Mouse (Mus musculus): ENCODE data around the gene Eddm3b. TPM values are rescaled to one million over a fixed set of nuclear protein-coding genes. Genes with fewer than 3 reads are reported as not detected.
A peak's percentile ranks its signal among the peaks of the same experiment; 100 is the strongest.

Gene Eddm3b
- polyA plus RNA-seq, 1 experiment, result not detected

DNA sequence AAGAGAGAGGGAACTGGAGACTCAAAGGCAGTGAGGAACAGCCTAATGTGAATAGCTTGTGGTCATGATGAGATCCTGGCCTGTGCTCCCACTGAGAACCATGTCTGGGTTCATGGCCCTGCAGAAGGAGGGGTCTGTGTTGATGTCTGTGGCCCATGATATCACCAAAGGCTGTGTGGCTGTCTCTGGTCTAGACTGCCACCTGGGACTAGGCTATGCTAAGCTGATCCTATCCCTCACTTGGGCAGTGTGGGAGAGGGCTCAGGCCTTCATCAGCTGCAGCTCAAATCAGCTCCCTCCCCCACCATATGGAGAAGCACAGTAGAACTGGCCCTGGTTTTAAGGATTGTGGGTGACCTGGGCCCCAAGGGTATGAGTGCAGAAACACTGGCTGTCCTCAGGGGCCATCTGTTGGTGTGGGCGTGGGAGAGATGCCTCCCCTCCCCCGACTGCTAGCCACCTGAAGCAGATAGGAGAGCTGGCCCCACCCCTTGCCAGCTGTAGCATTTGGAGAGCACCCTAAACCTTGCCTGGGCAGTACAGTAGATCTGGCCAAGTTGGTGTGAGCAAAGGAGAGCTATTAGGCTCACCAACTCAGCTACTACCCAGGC is 13.5 kb downstream of the Eddm3b start:
- peak overlapping the region; percentile 82 for H3K27ac ChIP-seq (ENCODE audit: control insufficient read depth, insufficient read depth, low read depth, low read length, poor library complexity)
- 40% methylated on average over 2 of the region's 2 CpGs for WGBS
- no peak overlapping the region for H3K4me3 ChIP-seq (replicated peaks; ENCODE audit: control insufficient read depth, low read depth, low read length)
- no peak for TF ChIP-seq CTCF (IDR thresholded peaks at IDR 0.05; ENCODE audit: control insufficient read depth, insufficient read depth, low read length)
- peak; percentile 37; the same call in 1 of the 2 replicates for TF ChIP-seq POLR2A (IDR thresholded peaks at IDR 0.05; ENCODE audit: borderline replicate concordance, control insufficient read depth, low read depth, low read length)
- H3K4me1 ChIP-seq (ENCODE audit: control insufficient read depth, insufficient read depth, low read length), result peaks cover 15% of the 10 kb centered on the region

DNA sequence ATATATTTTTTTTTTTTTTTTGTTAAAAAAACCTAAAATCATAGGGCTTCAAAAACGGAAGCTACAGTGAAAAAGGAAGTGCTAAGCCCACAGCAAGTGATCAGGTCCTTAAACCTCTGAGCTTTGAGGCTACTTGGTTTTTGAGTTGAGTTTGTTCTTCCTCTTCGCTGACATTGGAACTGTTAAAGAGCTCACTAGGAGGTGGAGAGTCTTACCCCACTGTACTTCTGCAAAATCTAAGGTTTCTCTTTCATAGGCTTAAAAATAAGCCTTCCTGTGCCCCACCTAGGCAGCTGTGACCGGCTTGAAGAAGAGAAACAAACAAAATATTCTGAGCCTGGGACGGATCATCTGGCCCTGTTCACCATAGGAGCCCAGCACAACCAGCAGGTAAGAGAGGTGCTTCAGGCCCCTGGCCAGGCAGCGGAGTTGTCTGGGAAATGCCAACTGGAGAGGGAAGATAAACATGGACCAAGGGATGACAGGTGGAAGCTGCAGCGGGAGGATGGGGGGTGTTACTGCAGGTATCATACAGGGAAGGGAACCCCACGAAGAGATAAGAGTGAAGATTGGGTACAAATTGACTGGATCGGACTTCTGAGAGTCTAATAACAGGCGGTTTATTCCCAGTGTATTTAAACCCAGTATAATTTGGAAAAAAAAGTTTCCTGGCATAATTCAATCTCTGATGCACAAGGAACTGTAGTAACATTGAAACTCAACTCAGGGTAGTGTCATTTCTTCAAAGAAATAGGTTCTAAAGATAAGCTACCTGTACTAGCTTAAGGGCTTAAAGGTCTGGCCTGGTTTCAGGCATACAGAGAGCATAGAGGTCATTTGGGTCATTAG is 14.8 kb downstream of the Eddm3b start:
- WGBS, result 12% methylated on average over 9 of the region's 9 CpGs
- peak overlapping the region; percentile 92 for H3K27ac ChIP-seq (ENCODE audit: control insufficient read depth, insufficient read depth, low read depth, low read length, poor library complexity)
- peak overlapping the region; percentile 72 for H3K4me3 ChIP-seq (replicated peaks; ENCODE audit: control insufficient read depth, low read depth, low read length)
- TF ChIP-seq POLR2A (IDR thresholded peaks at IDR 0.05; ENCODE audit: borderline replicate concordance, control insufficient read depth, low read depth, low read length) (no peak), CTCF (IDR thresholded peaks at IDR 0.05; ENCODE audit: control insufficient read depth, insufficient read depth, low read length) (no peak)
- H3K4me1 ChIP-seq (ENCODE audit: control insufficient read depth, insufficient read depth, low read length), result peaks cover 16% of the 10 kb centered on the region

DNA sequence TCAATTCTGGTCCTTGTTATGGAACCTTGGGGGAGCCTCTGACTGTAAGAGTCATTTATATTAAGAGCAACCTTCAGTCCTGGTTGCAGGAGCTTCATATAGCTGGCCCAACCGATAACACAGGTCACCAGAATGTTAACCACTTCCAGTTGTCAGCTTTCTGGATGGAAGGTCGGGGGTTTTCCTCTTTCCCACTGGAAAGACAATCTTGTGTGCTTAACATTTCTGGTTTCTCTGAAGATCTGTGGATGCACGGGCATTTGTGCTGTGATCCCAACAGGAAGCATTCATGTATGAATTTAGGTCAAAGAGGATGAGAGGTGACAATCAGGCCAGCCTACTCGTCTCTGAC is 15.4 kb downstream of the Eddm3b start:
- TF ChIP-seq CTCF (IDR thresholded peaks at IDR 0.05; ENCODE audit: control insufficient read depth, insufficient read depth, low read length), result no peak
- no peak for TF ChIP-seq POLR2A (IDR thresholded peaks at IDR 0.05; ENCODE audit: borderline replicate concordance, control insufficient read depth, low read depth, low read length)
- 13% methylated on average over 4 of the region's 4 CpGs for WGBS
- H3K27ac ChIP-seq (ENCODE audit: control insufficient read depth, insufficient read depth, low read depth, low read length, poor library complexity), result peak overlapping the region; percentile 92; the same call in 1 of the 2 replicates
- peaks cover 16% of the 10 kb centered on the region for H3K4me1 ChIP-seq (ENCODE audit: control insufficient read depth, insufficient read depth, low read length)
- H3K4me3 ChIP-seq (replicated peaks; ENCODE audit: control insufficient read depth, low read depth, low read length), result peak overlapping the region; percentile 48

DNA sequence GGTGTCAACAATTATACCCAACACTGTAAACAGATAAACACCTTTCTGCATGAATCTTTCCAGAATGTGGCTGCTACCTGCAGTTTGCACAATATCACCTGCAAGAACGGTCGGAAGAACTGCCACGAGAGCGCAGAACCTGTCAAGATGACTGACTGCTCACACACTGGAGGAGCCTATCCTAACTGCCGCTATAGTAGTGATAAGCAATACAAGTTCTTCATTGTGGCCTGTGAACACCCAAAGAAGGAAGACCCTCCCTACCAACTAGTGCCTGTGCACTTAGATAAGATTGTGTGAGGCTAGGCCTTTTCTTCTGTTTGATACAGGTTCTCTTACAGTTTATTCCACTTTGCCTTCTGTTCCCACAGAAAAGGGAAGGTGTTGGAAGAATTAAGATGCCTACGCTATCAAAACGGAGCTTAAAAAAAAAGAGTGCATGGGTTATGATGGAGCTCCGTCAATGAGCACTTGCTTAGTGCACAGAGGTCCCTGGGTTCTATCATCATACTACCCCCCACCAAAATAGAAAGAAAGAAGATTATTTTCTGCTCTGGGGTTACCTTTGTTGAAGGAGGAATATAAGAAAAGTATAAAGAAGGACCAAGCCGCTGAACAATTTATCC is 16.2 kb downstream of the Eddm3b start:
- Histone ChIP-seq H3K27ac (ENCODE audit: control insufficient read depth, insufficient read depth, low read depth, low read length, poor library complexity) (peak overlapping the region; percentile 70; the same call in 1 of the 2 replicates), H3K4me1 (ENCODE audit: control insufficient read depth, insufficient read depth, low read length) (peaks cover 16% of the 10 kb centered on the region), H3K4me3 (replicated peaks; ENCODE audit: control insufficient read depth, low read depth, low read length) (peak overlapping the region; percentile 60)
- TF ChIP-seq CTCF (IDR thresholded peaks at IDR 0.05; ENCODE audit: control insufficient read depth, insufficient read depth, low read length), result no peak
- 0 out of 2 replicates have a peak, but pooled peaks have one; percentile 28 for TF ChIP-seq POLR2A (IDR thresholded peaks at IDR 0.05; ENCODE audit: borderline replicate concordance, control insufficient read depth, low read depth, low read length)
- 26% methylated on average over 9 of the region's 9 CpGs for WGBS

DNA sequence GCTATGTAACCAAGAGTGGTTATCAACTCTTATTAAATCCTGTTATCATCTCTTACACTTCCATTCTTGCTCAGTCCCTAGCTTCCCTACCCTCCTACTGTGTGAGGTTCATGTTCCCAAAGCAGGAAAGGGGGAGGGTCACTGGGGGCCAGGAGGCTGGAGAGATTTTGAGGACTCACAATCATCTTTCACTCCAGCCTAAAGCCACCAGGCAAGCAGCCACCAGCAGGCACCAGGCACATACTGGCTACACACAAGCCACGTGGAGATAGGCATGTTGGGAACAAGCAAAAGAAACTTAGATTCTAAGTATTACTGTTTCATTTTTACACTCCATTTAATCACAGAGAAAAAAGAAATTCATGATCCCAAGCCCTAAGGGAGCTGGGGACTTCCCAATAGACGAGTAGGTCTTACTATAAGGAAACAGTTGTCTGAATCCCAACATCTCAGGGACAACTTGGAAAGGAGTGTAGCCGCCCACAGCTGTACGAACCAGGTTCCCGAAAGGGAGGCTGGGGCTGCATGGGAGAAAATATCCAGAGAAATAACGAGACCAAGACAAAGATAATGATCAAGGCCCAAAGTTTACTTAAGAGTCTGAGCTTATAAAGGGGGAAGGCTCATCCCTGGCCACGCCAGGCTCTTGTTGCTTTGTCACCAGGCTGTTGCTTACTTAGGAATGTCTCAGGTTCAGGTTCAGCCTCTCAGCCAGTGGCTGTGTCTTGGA is 17.0 kb downstream of the Eddm3b start:
- TF ChIP-seq CTCF (IDR thresholded peaks at IDR 0.05; ENCODE audit: control insufficient read depth, insufficient read depth, low read length), result no peak
- no peak for TF ChIP-seq POLR2A (IDR thresholded peaks at IDR 0.05; ENCODE audit: borderline replicate concordance, control insufficient read depth, low read depth, low read length)
- Histone ChIP-seq H3K4me3 (replicated peaks; ENCODE audit: control insufficient read depth, low read depth, low read length) (no peak overlapping the region), H3K27ac (ENCODE audit: control insufficient read depth, insufficient read depth, low read depth, low read length, poor library complexity) (peak overlapping the region; percentile 43), H3K4me1 (ENCODE audit: control insufficient read depth, insufficient read depth, low read length) (peaks cover 16% of the 10 kb centered on the region)
- 66% methylated on average over 7 of the region's 7 CpGs for WGBS

DNA sequence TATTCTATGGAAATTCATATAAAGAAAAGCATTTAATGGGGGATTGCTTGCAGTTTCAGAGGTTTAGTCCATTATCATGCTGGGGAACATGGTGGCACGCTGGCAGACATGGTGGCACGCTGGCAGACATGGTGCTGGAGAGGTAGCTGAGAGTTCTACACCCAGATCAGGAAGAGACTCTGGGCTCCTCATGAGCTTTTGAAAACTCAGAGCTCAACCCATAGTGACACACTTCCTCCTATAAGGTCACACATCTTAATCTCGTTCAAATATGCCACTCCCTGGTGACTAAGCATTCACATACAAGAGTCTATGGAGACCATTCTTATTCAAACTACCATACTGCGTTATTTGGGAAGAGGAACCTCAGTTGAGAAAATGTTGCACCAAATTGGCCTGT is 18.1 kb downstream of the Eddm3b start:
- Histone ChIP-seq H3K4me3 (replicated peaks; ENCODE audit: control insufficient read depth, low read depth, low read length) (no peak overlapping the region), H3K27ac (ENCODE audit: control insufficient read depth, insufficient read depth, low read depth, low read length, poor library complexity) (peak overlapping the region; percentile 59), H3K4me1 (ENCODE audit: control insufficient read depth, insufficient read depth, low read length) (peaks cover 16% of the 10 kb centered on the region)
- TF ChIP-seq POLR2A (IDR thresholded peaks at IDR 0.05; ENCODE audit: borderline replicate concordance, control insufficient read depth, low read depth, low read length), result no peak
- no peak for TF ChIP-seq CTCF (IDR thresholded peaks at IDR 0.05; ENCODE audit: control insufficient read depth, insufficient read depth, low read length)
- 64% methylated on average over 4 of the region's 4 CpGs for WGBS

DNA sequence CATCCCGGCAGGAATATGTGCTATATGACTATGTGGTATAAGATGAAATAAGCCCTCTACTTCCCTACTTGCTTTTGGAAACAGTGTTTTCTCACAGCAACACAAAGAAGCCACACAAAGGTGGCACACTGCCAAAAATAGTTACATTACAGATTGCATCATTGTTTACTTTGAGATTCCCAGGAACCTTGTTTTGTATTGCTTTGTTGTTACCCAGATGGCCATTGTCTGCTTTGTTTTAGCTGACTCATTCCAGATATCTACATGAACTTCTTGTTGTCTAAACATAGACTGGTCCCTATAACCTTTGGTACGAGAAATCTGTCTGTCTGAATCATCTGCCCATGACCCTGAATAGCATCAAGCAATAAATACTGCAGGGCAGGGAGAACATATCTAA is 26.1 kb downstream of the Eddm3b start:
- no peak for TF ChIP-seq POLR2A (IDR thresholded peaks at IDR 0.05; ENCODE audit: borderline replicate concordance, control insufficient read depth, low read depth, low read length)
- no peak for TF ChIP-seq CTCF (IDR thresholded peaks at IDR 0.05; ENCODE audit: control insufficient read depth, insufficient read depth, low read length)
- Histone ChIP-seq H3K4me1 (ENCODE audit: control insufficient read depth, insufficient read depth, low read length) (no peaks in the 10 kb centered on the region), H3K4me3 (replicated peaks; ENCODE audit: control insufficient read depth, low read depth, low read length) (no peak overlapping the region), H3K27ac (ENCODE audit: control insufficient read depth, insufficient read depth, low read depth, low read length, poor library complexity) (no peak overlapping the region)
- 65% methylated on average over 2 of the region's 2 CpGs for WGBS

Data from bone marrow, adult 2 months (tissue).